ENCODE assay signal across 20 mouse cellular contexts in the genomic region with DNA sequence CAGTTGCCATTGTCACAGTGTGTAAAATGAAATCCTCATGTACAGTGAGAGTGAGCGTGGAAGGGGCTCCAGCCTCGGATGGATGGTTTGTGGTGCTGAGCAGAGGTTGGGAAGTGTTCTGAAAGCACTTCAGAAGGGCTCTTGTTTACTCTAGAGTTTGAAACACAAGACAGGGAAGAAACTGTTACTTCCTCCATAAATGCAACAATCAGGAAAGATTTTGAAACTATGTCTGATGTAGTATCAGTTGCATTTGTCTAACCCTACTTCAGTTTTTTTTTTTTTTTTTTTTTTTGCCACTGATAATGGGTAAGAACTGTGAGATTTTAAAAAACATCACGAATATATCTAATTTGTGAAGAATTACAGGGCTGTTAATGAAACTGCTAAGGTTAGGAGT.
A peak's percentile ranks its signal among the peaks of the same experiment; 100 is the strongest.
DNase-seq lines count a peak whose midpoint lies in the region; ATAC-seq lines count a peak whose summit lies in the region.
"Had no signal": no experiment of that assay in that cellular context is flagged by ENCODE, and none has a peak within 500 bp of the region (broad histone marks: within the 10 kb centered on the region; RNA-seq: fewer than 3 reads in every experiment).

No protein-coding gene starts in this region.

- intact Hi-C loops in left cerebral cortex, postnatal 25 days (cut with DNase I): no loop called here

- DNase-seq in adrenal gland, postnatal 36 days: no peak
- no peak for DNase-seq in adrenal gland, postnatal 14 days
- no peak for DNase-seq in left cerebral cortex, postnatal 25 days (ENCODE audit: low spot score in 2 of 2)
- DNase-seq: adrenal gland, adult 8-10 months; adrenal gland, postnatal 25 days; B cell, adult 2 months; cerebellum, adult 11-12 months; cerebellum, adult 2 months; cerebellum, adult 9-10 months; cerebellum, postnatal 10 days; cerebellum, postnatal 25 days; forebrain, postnatal 0 days had no signal

- ATAC-seq in granulocyte monocyte progenitor cell, adult 5-6 weeks (replicated peaks; ENCODE audit: poor library complexity, severe bottlenecking): peak; percentile 62
- ATAC-seq in megakaryocyte, adult 5-6 weeks (ENCODE audit: poor library complexity, severe bottlenecking): peak; percentile 70
- peak; percentile 65 for ATAC-seq in megakaryocyte progenitor cell, adult 5-6 weeks (replicated peaks; ENCODE audit: poor library complexity)
- ATAC-seq: activated CD4-positive, CD25-positive, alpha-beta regulatory T cell, adult 4 months; CD4-positive, CD25-positive, alpha-beta regulatory T cell, adult 4 months; forebrain, embryonic 13.5 days; forebrain, embryonic 15.5 days; forebrain, postnatal 0 days; Patski had no signal
